Mouse (Mus musculus): Measurements from ENCODE around the gene Sh3gl3. TPM values are rescaled to one million over a fixed set of nuclear protein-coding genes. Genes with fewer than 3 reads are reported as not detected.

Sh3gl3 gene
- polyA plus RNA-seq, 1 experiment from 2014 or later, result 69.4 TPM

DNA sequence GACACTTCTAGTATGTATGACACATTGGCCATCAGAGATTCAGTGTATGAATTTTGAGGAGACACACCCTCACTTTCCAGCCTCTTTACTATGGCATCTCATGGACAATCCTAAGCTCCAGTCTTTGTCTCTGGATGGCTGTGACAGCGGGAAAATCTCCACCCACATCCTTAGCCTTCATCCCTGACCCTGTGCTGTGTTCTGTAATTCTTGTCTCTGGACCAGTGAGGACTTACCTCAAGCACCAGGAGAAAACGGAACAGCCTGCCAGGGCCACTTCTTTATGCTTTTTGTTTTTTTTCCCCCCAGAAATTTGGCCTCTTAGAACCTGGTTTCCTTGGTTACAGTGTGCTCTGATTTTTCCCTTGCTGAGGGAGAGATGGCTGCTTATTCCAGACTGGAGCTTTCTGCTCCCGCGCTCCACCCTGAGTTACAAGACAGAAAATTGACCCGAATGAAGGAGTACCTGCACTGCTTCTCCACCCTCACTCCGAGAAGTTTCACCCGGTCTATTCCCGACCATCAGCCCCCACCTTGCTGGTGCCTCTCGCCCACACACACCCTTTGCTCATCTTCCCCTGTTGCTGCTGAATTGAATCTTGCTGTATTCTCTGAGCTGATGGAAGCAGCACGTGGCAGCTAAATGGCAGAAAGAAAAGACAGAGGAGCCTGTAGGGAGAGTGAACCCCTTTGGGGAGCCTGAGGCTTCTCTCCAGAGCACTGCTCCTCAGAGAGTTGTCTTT is 75.5 kb downstream of the Sh3gl3 start:
- peak; percentile 76 for ATAC-seq
- peak overlapping the region; percentile 59; the same call in 1 of the 2 replicates for H3K27ac ChIP-seq (ENCODE audit: low read depth, low read length)

DNA sequence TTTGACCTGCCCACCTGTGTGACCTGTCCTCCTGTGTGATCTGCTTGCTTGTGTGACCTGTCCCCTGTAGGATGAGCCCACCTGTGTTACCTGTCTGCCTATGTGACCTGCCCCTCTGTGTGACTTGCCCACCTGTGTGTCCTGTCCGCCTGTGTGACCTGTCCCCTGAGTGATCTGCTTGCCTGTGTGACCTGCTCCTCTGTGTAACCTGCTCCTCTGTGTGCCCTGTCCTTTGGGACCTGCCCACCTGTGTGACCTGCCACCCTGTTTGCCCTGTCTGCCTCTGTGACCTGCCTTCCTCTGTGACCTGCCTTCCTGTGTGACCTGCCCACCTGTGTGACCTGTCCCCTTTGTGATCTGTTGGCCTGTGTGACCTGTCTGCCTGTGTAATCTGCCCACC is 79.7 kb downstream of the Sh3gl3 start:
- H3K9ac ChIP-seq (ENCODE audit: low read depth, low read length), result no peak overlapping the region
- no peaks in the 10 kb centered on the region for H3K27me3 ChIP-seq (replicated peaks; ENCODE audit: control insufficient read depth, insufficient read depth, low read length)
- H3K4me2 ChIP-seq (ENCODE audit: low read length), result no peak overlapping the region
- no peak overlapping the region for H3K4me3 ChIP-seq (ENCODE audit: low read length)
- H3K4me1 ChIP-seq (ENCODE audit: control insufficient read depth, insufficient read depth, low read depth, low read length), result peaks cover 5% of the 10 kb centered on the region; the same call in 1 of the 2 replicates
- H3K9me3 ChIP-seq (ENCODE audit: control insufficient read depth, low read length), result no peaks in the 10 kb centered on the region
- ATAC-seq, result no peak
- 80% methylated on average over 1 of the region's 1 CpGs for WGBS
- H3K36me3 ChIP-seq (ENCODE audit: control insufficient read depth, insufficient read depth, low read length), result no peaks in the 10 kb centered on the region
- H3K27ac ChIP-seq (ENCODE audit: low read depth, low read length), result no peak overlapping the region

More for the DNA sequence above, 75.5 kb downstream of the Sh3gl3 start:
- Histone ChIP-seq H3K4me2 (ENCODE audit: low read length) (no peak overlapping the region), H3K9ac (ENCODE audit: low read depth, low read length) (peak overlapping the region; percentile 31; the same call in 1 of the 2 replicates), H3K27me3 (replicated peaks; ENCODE audit: control insufficient read depth, insufficient read depth, low read length) (no peaks in the 10 kb centered on the region), H3K36me3 (ENCODE audit: control insufficient read depth, insufficient read depth, low read length) (no peaks in the 10 kb centered on the region), H3K4me1 (ENCODE audit: control insufficient read depth, insufficient read depth, low read depth, low read length) (peaks cover 5% of the 10 kb centered on the region; the same call in 1 of the 2 replicates), H3K9me3 (ENCODE audit: control insufficient read depth, low read length) (no peaks in the 10 kb centered on the region), H3K4me3 (ENCODE audit: low read length) (no peak overlapping the region)
- 52% methylated on average over 10 of the region's 10 CpGs for WGBS

DNA sequence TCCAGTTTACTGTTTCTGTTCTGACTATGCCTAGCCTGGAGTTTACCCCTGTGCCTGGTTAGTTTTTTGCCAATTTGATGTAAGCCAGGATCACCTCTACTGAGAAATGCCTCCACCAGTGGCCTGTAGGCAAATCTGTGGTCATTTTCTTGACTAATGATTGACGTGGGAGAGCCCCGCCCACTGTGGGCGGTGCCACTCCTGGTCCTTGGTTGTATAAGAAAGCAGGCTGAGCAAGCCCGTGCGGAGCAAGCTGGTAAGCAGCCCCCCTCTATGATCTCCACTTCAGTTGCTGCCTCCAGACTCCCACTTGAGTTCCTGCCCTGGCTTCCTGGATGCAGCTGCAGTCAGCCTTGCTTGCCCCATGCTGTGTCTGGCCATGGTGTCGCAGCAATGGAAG is 83.3 kb downstream of the Sh3gl3 start:
- no peak overlapping the region for H3K4me3 ChIP-seq (ENCODE audit: low read length)
- no peak overlapping the region for H3K27ac ChIP-seq (ENCODE audit: low read depth, low read length)
- no peaks in the 10 kb centered on the region for H3K27me3 ChIP-seq (replicated peaks; ENCODE audit: control insufficient read depth, insufficient read depth, low read length)
- H3K9ac ChIP-seq (ENCODE audit: low read depth, low read length), result no peak overlapping the region
- ATAC-seq, result no peak
- 74% methylated on average over 6 of the region's 6 CpGs for WGBS
- H3K36me3 ChIP-seq (ENCODE audit: control insufficient read depth, insufficient read depth, low read length), result no peaks in the 10 kb centered on the region
- no peaks in the 10 kb centered on the region for H3K9me3 ChIP-seq (ENCODE audit: control insufficient read depth, low read length)
- no peak overlapping the region for H3K4me2 ChIP-seq (ENCODE audit: low read length)
- H3K4me1 ChIP-seq (ENCODE audit: control insufficient read depth, insufficient read depth, low read depth, low read length), result no peaks in the 10 kb centered on the region

DNA sequence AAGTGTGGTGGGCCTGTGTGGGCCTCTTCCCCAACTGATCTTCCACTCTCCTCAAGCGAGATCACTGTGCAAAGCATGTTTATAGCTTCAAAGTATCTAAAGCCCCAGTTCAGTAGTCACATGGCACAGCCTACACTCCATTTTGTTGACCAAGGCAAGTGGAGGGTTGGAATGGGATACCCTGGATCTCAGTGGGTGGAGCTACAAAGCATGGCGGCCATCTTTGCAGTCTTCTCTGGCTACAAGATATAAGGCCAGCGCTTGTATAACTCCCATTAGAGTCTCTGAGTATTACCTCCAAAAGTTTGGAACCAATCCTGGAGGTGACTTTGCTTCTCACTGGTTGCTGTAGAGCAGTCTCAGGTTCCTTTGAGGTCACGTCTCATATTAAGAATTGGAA is 83.9 kb downstream of the Sh3gl3 start:
- H3K36me3 ChIP-seq (ENCODE audit: control insufficient read depth, insufficient read depth, low read length), result no peaks in the 10 kb centered on the region
- H3K9me3 ChIP-seq (ENCODE audit: control insufficient read depth, low read length), result no peaks in the 10 kb centered on the region
- 93% methylated on average over 4 of the region's 4 CpGs for WGBS
- no peak overlapping the region for H3K4me2 ChIP-seq (ENCODE audit: low read length)
- H3K27ac ChIP-seq (ENCODE audit: low read depth, low read length), result no peak overlapping the region
- H3K9ac ChIP-seq (ENCODE audit: low read depth, low read length), result no peak overlapping the region
- ATAC-seq, result no peak
- no peaks in the 10 kb centered on the region for H3K27me3 ChIP-seq (replicated peaks; ENCODE audit: control insufficient read depth, insufficient read depth, low read length)
- no peaks in the 10 kb centered on the region for H3K4me1 ChIP-seq (ENCODE audit: control insufficient read depth, insufficient read depth, low read depth, low read length)
- no peak overlapping the region for H3K4me3 ChIP-seq (ENCODE audit: low read length)

DNA sequence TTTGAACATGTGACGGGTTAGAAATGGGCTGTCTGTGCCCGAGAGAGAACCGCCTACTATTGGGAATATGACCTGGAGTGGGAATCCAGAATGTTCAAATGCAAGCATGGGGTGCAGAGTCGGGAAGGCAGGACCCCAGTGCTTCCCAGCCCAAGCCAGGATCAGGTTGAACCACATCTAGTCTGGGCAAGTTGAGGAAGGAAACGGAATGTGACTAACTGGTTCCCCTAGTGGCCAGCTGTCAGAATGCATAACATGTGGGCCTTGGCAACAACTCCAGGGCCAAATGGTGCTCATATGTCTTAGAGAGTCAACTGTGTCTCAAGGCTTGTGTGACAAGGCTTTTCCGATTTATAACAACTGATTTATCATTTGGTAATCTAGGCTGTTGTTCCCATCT is 86.6 kb downstream of the Sh3gl3 start:
- H3K4me1 ChIP-seq (ENCODE audit: control insufficient read depth, insufficient read depth, low read depth, low read length), result no peaks in the 10 kb centered on the region
- 74% methylated on average over 6 of the region's 6 CpGs for WGBS

DNA sequence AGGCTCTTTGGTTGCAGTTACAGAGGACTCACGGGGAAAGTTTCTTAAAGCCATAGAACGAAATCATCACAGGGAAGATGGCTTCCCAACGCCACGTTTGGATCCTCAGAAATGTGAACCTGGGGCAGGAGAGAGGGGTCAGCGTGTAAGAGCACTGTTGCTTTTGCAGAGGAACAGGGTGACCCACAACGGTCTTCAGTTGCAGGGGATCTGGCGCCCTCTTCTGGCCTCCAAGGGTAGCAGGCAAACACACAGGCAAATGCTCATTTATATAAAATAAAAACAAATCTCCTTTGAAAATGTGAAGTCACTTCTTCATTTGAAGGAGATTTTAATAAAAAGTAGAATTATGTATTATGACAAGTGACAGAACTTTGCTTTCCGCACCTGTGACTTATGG is 89.5 kb downstream of the Sh3gl3 start:
- Histone ChIP-seq H3K4me3 (ENCODE audit: low read length) (no peak overlapping the region), H3K9me3 (ENCODE audit: control insufficient read depth, low read length) (no peaks in the 10 kb centered on the region), H3K4me2 (ENCODE audit: low read length) (no peak overlapping the region), H3K27ac (ENCODE audit: low read depth, low read length) (no peak overlapping the region), H3K9ac (ENCODE audit: low read depth, low read length) (no peak overlapping the region), H3K27me3 (replicated peaks; ENCODE audit: control insufficient read depth, insufficient read depth, low read length) (no peaks in the 10 kb centered on the region), H3K36me3 (ENCODE audit: control insufficient read depth, insufficient read depth, low read length) (no peaks in the 10 kb centered on the region), H3K4me1 (ENCODE audit: control insufficient read depth, insufficient read depth, low read depth, low read length) (no peaks in the 10 kb centered on the region)
- ATAC-seq, result no peak
- 19% methylated on average over 8 of the region's 8 CpGs for whole genome bisulfite sequencing

More for the DNA sequence above, 86.6 kb downstream of the Sh3gl3 start:
- Histone ChIP-seq H3K27ac (ENCODE audit: low read depth, low read length) (no peak overlapping the region), H3K9ac (ENCODE audit: low read depth, low read length) (no peak overlapping the region), H3K36me3 (ENCODE audit: control insufficient read depth, insufficient read depth, low read length) (no peaks in the 10 kb centered on the region), H3K9me3 (ENCODE audit: control insufficient read depth, low read length) (no peaks in the 10 kb centered on the region), H3K27me3 (replicated peaks; ENCODE audit: control insufficient read depth, insufficient read depth, low read length) (no peaks in the 10 kb centered on the region), H3K4me3 (ENCODE audit: low read length) (no peak overlapping the region), H3K4me2 (ENCODE audit: low read length) (no peak overlapping the region)
- no peak for ATAC-seq

DNA sequence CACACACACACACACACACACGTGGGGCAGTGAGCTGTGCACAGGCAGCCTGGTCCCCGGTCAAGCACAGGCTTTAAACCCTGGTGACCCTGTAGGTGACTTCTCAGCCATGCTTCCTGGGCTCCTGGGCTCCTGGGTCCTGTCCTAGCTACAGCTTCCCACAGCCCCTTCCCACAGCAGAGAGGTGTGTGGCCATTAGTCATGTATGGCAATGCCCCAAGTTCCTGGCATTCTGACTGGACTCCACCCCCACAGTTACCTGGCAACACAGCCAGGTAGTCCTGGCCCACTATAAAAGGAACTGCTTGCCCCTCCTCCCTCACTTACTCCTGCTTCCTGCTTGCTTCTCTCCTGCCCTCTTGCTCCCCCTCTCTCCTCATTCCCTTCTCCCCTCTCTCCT is 90.5 kb downstream of the Sh3gl3 start:
- ATAC-seq, result no peak
- H3K4me1 ChIP-seq (ENCODE audit: control insufficient read depth, insufficient read depth, low read depth, low read length), result no peaks in the 10 kb centered on the region
- no peak overlapping the region for H3K27ac ChIP-seq (ENCODE audit: low read depth, low read length)
- 71% methylated on average over 2 of the region's 2 CpGs for WGBS
- no peak overlapping the region for H3K4me2 ChIP-seq (ENCODE audit: low read length)
- no peaks in the 10 kb centered on the region for H3K27me3 ChIP-seq (replicated peaks; ENCODE audit: control insufficient read depth, insufficient read depth, low read length)
- no peak overlapping the region for H3K9ac ChIP-seq (ENCODE audit: low read depth, low read length)
- H3K36me3 ChIP-seq (ENCODE audit: control insufficient read depth, insufficient read depth, low read length), result no peaks in the 10 kb centered on the region
- no peaks in the 10 kb centered on the region for H3K9me3 ChIP-seq (ENCODE audit: control insufficient read depth, low read length)
- H3K4me3 ChIP-seq (ENCODE audit: low read length), result no peak overlapping the region

DNA sequence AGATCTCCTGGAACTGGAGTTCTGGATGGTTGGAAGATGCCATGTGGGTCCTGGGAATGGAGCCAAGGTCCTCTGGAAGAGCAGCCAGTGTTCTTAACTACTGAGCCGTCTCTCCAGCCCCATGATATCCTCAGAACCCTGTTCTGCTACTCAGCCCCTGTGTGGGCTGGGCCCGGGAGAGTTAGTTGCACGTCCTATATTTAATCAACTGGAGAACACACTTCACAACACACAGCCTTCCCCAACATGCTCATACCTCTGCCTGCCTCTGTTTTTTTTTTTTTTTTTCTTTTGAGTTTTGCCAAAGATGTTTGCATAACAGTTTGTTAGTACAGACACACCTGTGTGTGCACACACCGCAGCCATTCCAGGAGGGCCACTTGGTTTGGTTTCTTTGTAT is 91.7 kb downstream of the Sh3gl3 start:
- no peak overlapping the region for H3K9ac ChIP-seq (ENCODE audit: low read depth, low read length)
- H3K9me3 ChIP-seq (ENCODE audit: control insufficient read depth, low read length), result no peaks in the 10 kb centered on the region
- H3K4me2 ChIP-seq (ENCODE audit: low read length), result no peak overlapping the region
- no peak overlapping the region for H3K27ac ChIP-seq (ENCODE audit: low read depth, low read length)
- 77% methylated on average over 4 of the region's 4 CpGs for WGBS
- ATAC-seq, result no peak
- H3K36me3 ChIP-seq (ENCODE audit: control insufficient read depth, insufficient read depth, low read length), result no peaks in the 10 kb centered on the region
- no peaks in the 10 kb centered on the region for H3K4me1 ChIP-seq (ENCODE audit: control insufficient read depth, insufficient read depth, low read depth, low read length)
- H3K27me3 ChIP-seq (replicated peaks; ENCODE audit: control insufficient read depth, insufficient read depth, low read length), result no peaks in the 10 kb centered on the region
- no peak overlapping the region for H3K4me3 ChIP-seq (ENCODE audit: low read length)

DNA sequence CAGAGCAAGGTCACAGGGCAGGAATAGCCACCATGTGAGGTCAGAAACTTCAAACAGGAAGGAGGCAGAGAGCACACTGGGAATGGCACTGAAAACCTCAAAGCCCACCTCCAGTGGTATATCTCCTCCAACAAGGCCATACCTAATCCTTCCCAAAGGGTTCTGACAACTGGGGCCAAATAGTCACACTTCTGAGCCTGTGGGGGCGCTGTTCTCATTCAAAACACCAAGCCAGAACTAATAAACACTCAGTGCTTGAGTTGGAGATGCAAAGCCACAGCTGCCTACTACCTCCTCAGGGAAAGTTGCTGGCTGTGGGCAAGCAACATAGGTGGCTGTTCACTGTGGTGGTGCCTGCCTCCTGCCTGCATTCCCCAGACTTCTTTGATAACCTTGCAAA is 96.3 kb downstream of the Sh3gl3 start:
- no peak overlapping the region for H3K4me2 ChIP-seq (ENCODE audit: low read length)
- no peak overlapping the region for H3K4me3 ChIP-seq (ENCODE audit: low read length)
- no peak for ATAC-seq
- 0% methylated on average over 1 of the region's 1 CpGs for WGBS
- H3K27ac ChIP-seq (ENCODE audit: low read depth, low read length), result no peak overlapping the region
- H3K9me3 ChIP-seq (ENCODE audit: control insufficient read depth, low read length), result no peaks in the 10 kb centered on the region
- H3K36me3 ChIP-seq (ENCODE audit: control insufficient read depth, insufficient read depth, low read length), result no peaks in the 10 kb centered on the region
- no peak overlapping the region for H3K9ac ChIP-seq (ENCODE audit: low read depth, low read length)
- no peaks in the 10 kb centered on the region for H3K4me1 ChIP-seq (ENCODE audit: control insufficient read depth, insufficient read depth, low read depth, low read length)
- H3K27me3 ChIP-seq (replicated peaks; ENCODE audit: control insufficient read depth, insufficient read depth, low read length), result no peaks in the 10 kb centered on the region

All from hindbrain, embryonic 16.5 days (tissue).